Mouse (Mus musculus) heart, embryonic 13.5 days (tissue): ENCODE data around the gene Vcp. TPM values are rescaled to one million over a fixed set of nuclear protein-coding genes. Genes with fewer than 3 reads are reported as not detected.

ENCODE experiments used
- ATAC-seq: fragments of 200-750 bp; cut with Nextera tagmentation; 2 replicates; pipeline ENCODE4 v1.8.0; 2017; ENCODE audit warnings: moderate TSS enrichment; ENCODE audit not compliant: insufficient number of reproducible peaks, low FRiP score, low TSS enrichment; ENCODE audit errors: extremely low read depth
- H3K27ac ChIP-seq: fragments of 300-500 bp; sonication (generic); replicated peaks from 2 replicates; pipeline ENCODE4 v1.5.1; 2015; ENCODE audit warnings: moderate library complexity, mild to moderate bottlenecking, inconsistent platforms
- H3K27me3 ChIP-seq: fragments of 300-500 bp; sonication (generic); replicated peaks from 2 replicates; pipeline ENCODE4 v1.6.1; 2015; ENCODE audit warnings: mild to moderate bottlenecking, inconsistent platforms
- H3K36me3 ChIP-seq: fragments of 300-500 bp; sonication (generic); 2 replicates; pipeline ENCODE4 v1.6.1; 2015; ENCODE audit warnings: mild to moderate bottlenecking, inconsistent platforms
- H3K4me1 ChIP-seq: fragments of 300-500 bp; sonication (generic); 2 replicates; pipeline ENCODE4 v1.6.1; 2015; ENCODE audit warnings: inconsistent platforms
- H3K4me2 ChIP-seq: fragments of 300-500 bp; sonication (generic); 2 replicates; pipeline ENCODE4 v1.6.1; 2015; ENCODE audit warnings: inconsistent platforms, mild to moderate bottlenecking, moderate library complexity
- H3K4me3 ChIP-seq: fragments of 300-500 bp; sonication (generic); 2 replicates; pipeline ENCODE4 v1.5.1; 2015; ENCODE audit warnings: moderate library complexity, mild to moderate bottlenecking, inconsistent platforms
- H3K9ac ChIP-seq: fragments of 300-500 bp; sonication (generic); 2 replicates; pipeline ENCODE4 v1.6.1; 2015; ENCODE audit warnings: inconsistent platforms, mild to moderate bottlenecking, moderate library complexity
- H3K9me3 ChIP-seq: fragments of 300-500 bp; sonication (generic); 2 replicates; pipeline ENCODE4 v1.6.1; 2016; ENCODE audit warnings: inconsistent platforms
- WGBS: fragments of 180-500 bp; shearing (Covaris S2); methylation state at CpG from one replicate; pipeline ENCODE4 v1.1.7; 2015; ENCODE audit warnings: mixed read lengths; 5-methylcytosine and 5-hydroxymethylcytosine counted together
- polyA plus RNA-seq: library from polyadenylated mRNA; unstranded; fragments of >200 nt; fragmentation: Nextera tagmentation; extraction: Ambion mirVana; gene quantifications from 2 replicates; pipeline ENCODE4 v1.2.1, GENCODE M21; 2015

Gene Vcp
- polyA plus RNA-seq, 1 experiment from 2014 or later = 459 TPM

DNA sequence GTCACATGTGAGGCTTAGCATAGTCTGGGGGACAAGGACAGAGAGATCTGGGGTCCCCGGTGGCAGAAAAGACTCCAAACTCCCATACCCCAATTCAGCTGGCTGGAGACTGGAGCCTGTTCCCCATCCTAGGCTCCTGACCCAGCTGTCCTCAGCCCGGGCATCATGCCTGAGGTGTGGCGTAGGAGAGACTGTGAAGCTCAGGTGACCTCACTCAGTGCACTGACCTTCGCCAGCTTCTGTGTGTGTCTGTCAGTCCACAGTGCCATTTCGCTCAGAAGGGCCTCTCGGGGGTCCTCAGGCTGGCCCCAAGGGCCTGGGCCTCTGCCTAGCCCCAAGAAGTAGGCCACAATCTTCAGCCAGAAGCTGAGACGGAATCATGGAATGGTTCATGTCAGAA is 47.7 kb downstream of the Vcp start:
- Histone ChIP-seq H3K27ac (peak overlapping the region; percentile 98), H3K9ac (peak overlapping the region; percentile 97), H3K4me3 (no peak overlapping the region), H3K36me3 (peaks cover 28% of the 10 kb centered on the region), H3K9me3 (no peaks in the 10 kb centered on the region), H3K4me1 (peaks cover 55% of the 10 kb centered on the region), H3K4me2 (peak overlapping the region; percentile 96), H3K27me3 (peaks cover 8% of the 10 kb centered on the region)
- no peak for ATAC-seq
- 68% methylated on average over 7 of the region's 7 CpGs for WGBS

DNA sequence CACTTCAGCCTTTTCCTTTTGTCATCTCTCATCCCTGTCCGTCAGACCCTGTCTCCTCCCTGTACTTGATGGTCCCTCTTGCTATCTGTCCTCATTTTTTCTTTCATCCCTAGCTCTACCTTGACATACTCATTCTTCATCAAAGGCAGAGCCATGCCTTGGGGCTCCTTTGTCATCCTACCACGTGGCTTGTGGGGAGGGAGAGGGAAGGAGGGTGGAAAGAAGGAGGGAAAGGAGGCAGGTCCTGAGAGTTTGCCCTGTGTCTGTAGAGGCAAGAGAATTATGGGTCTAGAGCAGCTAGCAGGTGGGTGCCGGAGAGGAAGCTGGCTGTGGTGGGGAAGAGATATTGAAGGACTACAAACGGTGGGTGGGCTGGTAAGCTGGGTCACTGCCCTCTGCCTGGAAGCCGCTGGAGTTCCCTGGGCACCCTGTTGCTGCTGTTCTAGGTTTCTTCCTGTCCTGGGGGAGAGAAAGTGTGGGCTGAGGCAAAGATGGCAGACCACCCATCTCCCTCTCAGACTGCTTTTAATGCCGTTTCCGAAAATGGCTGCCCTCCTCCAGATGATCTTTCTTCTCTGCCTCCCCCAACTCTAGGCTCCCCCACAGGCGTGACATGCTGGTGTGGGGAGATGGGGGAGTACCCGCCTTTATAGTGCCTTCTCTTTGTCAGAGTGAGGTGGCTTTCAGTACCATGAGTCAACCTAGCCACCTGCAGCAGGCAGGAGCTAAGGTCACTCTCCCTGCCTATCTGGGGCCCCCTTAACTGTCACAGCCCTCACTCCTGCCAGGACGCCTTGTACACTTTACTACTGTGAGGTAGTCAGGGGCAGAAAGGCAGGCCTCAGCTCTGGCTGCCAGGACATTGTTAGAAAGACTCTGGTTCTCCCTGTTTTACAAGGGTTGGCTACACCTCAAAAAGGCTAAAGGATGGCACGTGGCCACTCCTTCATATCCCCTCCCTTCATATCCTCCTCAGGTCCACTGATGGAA is 48.8 kb downstream of the Vcp start:
- no peak for ATAC-seq
- Histone ChIP-seq H3K27ac (peak overlapping the region; percentile 98), H3K9me3 (no peaks in the 10 kb centered on the region), H3K27me3 (peaks cover 19% of the 10 kb centered on the region), H3K36me3 (peaks cover 17% of the 10 kb centered on the region), H3K4me1 (peaks cover 55% of the 10 kb centered on the region), H3K4me3 (peak overlapping the region; percentile 74), H3K4me2 (peak overlapping the region; percentile 96), H3K9ac (peak overlapping the region; percentile 97)
- WGBS = 65% methylated on average over 11 of the region's 11 CpGs

DNA sequence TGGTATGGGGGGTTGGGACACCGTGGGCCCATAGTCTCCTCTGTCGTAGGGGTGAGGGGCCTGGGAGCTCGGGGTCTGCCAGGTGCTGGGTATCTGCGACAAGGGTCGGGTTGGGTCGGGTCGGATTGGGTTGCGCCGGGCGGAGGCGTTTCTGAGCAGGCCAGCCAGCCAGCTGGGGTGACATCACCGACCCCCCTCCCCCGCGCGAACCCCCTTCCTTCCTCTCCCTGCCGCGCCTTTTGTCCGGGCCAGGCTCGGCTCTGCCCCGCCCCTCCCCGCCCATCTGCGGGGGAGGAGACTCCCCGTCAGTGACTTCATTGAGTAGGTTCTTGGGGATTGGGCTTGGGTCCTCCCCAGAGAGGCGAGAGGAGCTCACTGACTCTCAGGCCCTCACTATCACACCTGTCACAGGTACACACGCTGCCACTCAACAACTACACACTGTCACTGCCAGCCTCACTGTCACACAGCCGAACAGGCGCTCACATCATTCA is 50.2 kb downstream of the Vcp start:
- under 1% methylated on average over 16 of the region's 27 CpGs for WGBS
- H3K9ac ChIP-seq = peak overlapping the region; percentile 97
- H3K4me2 ChIP-seq = peak overlapping the region; percentile 96
- peak; percentile 56 for ATAC-seq
- H3K36me3 ChIP-seq = peaks cover 6% of the 10 kb centered on the region
- peaks cover 55% of the 10 kb centered on the region for H3K4me1 ChIP-seq
- no peaks in the 10 kb centered on the region for H3K9me3 ChIP-seq
- peaks cover 21% of the 10 kb centered on the region for H3K27me3 ChIP-seq
- peak overlapping the region; percentile 98 for H3K27ac ChIP-seq
- peak overlapping the region; percentile 74 for H3K4me3 ChIP-seq

DNA sequence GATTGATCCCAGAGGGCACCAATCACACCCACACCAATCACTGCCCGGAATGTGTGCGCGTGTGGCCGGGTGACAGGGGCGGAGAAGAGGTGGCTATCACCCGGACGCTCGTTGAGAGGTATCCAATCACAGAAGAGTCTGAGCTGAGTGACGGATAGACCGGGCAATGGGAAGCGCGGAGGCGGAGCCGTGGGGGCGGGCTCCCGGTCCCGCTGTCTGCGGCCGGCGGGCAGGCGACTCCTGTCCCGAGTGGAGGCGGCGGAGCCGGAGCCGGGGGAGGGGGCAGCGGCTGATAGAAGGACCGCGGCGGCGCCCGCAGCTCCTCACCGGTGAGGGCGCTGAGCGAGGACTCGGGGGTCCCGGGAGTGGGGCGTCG is 50.6 kb downstream of the Vcp start, which contains the start of gene Dnajb5:
Dnajb5 (plus strand) TSS at position 139 of the 376 bp plus-strand sequence.
- H3K4me3 ChIP-seq = peak within 1 kb of the TSS; percentile 74
- H3K36me3 ChIP-seq = peaks cover 3% of the 10 kb centered on the region; the same call in 1 of the 2 replicates
- H3K9ac ChIP-seq = peak within 1 kb of the TSS; percentile 97
- peak within 1 kb of the TSS; percentile 96 for H3K4me2 ChIP-seq
- H3K27ac ChIP-seq = peak within 1 kb of the TSS; percentile 98
- WGBS = under 1% methylated on average over 34 of the region's 39 CpGs
- H3K9me3 ChIP-seq = no peaks in the 10 kb centered on the region
- H3K4me1 ChIP-seq = peaks cover 52% of the 10 kb centered on the region
- ATAC-seq = peak; percentile 85
- peaks cover 22% of the 10 kb centered on the region for H3K27me3 ChIP-seq

DNA sequence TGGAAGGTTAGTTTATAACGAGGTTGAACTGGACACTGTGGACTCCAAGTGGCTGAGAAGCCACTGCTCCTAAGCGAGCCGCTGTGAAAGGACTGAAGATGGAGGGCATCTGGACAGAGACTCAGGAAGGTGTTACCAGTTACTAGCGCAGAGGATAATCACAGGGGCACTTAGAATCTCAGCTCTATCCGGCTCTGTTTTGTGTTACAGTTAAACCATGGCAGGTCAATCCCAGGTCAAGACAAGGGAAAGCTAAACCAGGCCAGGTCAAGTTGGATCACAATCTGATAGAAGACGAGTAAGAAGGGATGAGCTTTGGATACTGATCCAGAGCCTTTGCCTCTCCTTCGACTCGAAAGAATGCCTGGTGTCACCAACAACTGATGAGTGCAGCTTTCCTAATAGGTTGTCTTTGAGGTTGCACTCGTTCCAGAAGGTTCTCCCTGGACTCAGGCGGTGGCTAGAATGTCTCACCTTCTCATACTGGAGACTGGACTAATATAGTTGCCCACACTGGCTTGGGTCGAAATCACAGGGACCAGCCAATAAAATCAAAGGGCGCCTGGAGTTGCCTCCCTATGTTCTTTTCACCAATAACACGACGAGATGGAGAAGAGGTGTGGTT is 51.1 kb downstream of the Vcp start:
- Histone ChIP-seq H3K27ac (0 out of 2 replicates have a peak overlapping the region, but pooled peaks have one; percentile 2), H3K27me3 (peaks cover 27% of the 10 kb centered on the region), H3K9ac (peak overlapping the region; percentile 50; the same call in 1 of the 2 replicates), H3K4me2 (peak overlapping the region; percentile 96), H3K4me1 (peaks cover 48% of the 10 kb centered on the region), H3K9me3 (no peaks in the 10 kb centered on the region), H3K36me3 (peaks cover 3% of the 10 kb centered on the region; the same call in 1 of the 2 replicates), H3K4me3 (peak overlapping the region; percentile 74)
- WGBS = 7% methylated on average over 14 of the region's 14 CpGs
- no peak for ATAC-seq

DNA sequence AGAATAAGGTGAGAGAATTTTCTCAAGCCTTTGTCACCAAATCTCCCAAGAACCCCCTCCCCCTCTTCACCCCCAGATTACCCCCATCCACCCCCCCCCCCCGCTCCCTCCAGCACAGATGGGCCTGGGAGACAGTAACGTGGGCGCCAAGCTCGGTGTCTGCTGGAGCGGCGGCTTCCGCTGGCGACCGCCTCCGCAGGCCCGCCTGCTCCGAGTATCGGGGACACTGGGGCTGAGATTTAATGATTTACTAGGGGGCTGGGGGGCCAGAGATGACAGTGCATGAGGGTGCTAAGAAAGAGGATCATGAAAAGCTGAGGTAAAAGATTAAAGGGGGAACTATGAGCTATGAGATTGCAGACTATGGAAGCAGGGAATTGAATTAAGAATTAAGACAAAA is 51.8 kb downstream of the Vcp start:
- Histone ChIP-seq H3K9ac (no peak overlapping the region), H3K4me3 (no peak overlapping the region), H3K4me1 (peaks cover 43% of the 10 kb centered on the region), H3K4me2 (peak overlapping the region; percentile 96; the same call in 1 of the 2 replicates), H3K36me3 (peaks cover 3% of the 10 kb centered on the region; the same call in 1 of the 2 replicates), H3K27ac (no peak overlapping the region), H3K27me3 (peaks cover 32% of the 10 kb centered on the region), H3K9me3 (no peaks in the 10 kb centered on the region)
- WGBS = 40% methylated on average over 13 of the region's 13 CpGs
- ATAC-seq = no peak

DNA sequence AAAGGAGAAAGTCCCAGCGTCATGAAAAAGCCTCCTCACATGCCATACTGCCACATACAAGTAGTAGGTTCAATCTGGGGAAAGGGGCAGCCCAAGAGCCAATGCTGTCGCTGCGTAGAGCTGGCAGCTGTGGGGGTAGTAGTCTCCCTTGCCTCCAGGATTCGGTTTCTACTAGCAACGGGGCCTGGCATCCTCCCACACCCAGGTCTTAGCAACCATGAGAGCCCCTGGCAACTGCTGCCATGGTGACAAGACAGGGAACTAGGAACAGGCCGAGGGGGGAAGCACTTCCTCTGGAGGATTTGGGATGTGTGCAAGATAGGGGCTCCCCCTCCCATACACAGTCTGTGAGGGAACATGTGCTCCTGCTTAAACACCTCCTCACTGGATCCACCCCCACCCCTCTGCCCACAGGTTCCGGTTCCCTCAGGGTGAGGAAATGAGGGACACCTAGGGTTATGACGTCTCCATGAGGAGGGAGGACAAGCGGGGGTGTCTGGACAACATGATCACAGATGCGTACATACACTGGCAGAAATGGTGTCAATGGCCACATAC is 53.5 kb downstream of the Vcp start:
- Histone ChIP-seq H3K36me3 (no peaks in the 10 kb centered on the region), H3K4me3 (no peak overlapping the region), H3K4me1 (peaks cover 25% of the 10 kb centered on the region), H3K27me3 (peaks cover 45% of the 10 kb centered on the region), H3K9me3 (no peaks in the 10 kb centered on the region), H3K9ac (no peak overlapping the region), H3K4me2 (no peak overlapping the region), H3K27ac (no peak overlapping the region)
- ATAC-seq = no peak
- 59% methylated on average over 10 of the region's 10 CpGs for WGBS

DNA sequence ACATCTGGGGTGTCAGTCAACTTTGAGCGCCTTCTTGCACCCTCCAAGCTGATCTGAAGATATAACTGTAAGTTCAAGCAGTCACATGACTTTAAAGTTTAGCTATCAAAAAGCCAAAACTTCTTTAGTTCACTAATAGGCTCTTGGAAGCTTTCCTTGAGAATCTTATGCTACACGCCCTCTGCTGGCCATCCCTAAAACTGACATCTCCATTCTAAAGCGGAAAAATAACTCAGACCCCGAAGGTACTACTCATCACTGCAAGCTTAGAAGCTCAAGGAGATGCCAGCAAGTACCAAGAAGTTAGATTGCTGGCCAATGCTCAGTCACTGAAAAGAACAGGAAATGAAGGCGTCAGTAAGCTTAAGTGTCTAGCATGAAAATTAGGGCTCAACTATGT is 54.4 kb downstream of the Vcp start:
- no peak overlapping the region for H3K4me3 ChIP-seq

DNA sequence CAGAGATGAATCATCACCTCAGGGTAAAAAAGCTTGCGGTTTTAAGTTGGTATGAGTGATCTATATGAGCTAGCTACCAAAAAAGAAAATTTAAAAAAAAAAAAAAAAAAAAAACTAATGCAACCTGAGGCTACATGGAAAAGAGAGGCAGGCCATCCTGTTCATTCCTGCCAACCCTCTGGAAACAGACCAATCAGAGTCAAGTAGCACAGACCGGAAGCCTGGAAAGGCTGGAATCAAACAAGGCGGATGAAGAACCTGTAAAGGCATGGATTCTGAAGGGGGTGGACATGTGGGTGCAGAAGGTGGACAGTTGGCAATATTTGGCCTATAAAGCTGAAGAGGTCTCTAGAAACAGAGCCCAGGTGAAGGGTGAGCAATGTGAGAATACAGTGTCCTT is 54.9 kb downstream of the Vcp start:
- no peak overlapping the region for H3K4me2 ChIP-seq
- peaks cover 12% of the 10 kb centered on the region for H3K4me1 ChIP-seq
- 80% methylated on average over 3 of the region's 3 CpGs for WGBS
- H3K9ac ChIP-seq = no peak overlapping the region
- H3K27me3 ChIP-seq = peaks cover 59% of the 10 kb centered on the region
- H3K4me3 ChIP-seq = no peak overlapping the region
- no peak overlapping the region for H3K27ac ChIP-seq
- H3K9me3 ChIP-seq = no peaks in the 10 kb centered on the region
- H3K36me3 ChIP-seq = no peaks in the 10 kb centered on the region
- no peak for ATAC-seq

More for the DNA sequence above, 54.4 kb downstream of the Vcp start:
- Histone ChIP-seq H3K36me3 (no peaks in the 10 kb centered on the region), H3K4me1 (peaks cover 17% of the 10 kb centered on the region), H3K9ac (no peak overlapping the region), H3K27ac (no peak overlapping the region), H3K9me3 (no peaks in the 10 kb centered on the region), H3K27me3 (peaks cover 53% of the 10 kb centered on the region), H3K4me2 (no peak overlapping the region)
- ATAC-seq = no peak
- 4% methylated on average over 5 of the region's 5 CpGs for WGBS

DNA sequence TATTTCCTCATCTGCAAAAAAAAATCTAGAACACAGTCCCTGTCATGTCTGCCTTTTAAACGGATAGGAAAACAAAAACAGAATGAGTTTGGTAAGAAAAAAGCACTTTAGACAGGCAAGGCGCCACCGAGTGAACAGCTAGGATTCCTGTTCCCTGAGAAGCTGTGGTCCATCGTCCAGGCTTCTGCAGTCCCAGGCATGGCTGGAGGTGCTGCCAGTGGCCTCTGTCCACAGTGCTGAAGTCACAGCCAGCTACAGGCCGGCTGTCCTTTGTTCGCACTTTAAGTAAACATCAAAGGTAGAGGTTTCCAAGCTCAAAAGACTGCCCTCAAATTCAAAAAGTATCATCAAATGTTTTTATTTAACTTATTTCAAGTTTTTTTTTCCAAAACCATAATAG is 55.3 kb downstream of the Vcp start:
- peaks cover 9% of the 10 kb centered on the region for H3K4me1 ChIP-seq
- 4% methylated on average over 6 of the region's 6 CpGs for WGBS
- no peaks in the 10 kb centered on the region for H3K36me3 ChIP-seq

DNA sequence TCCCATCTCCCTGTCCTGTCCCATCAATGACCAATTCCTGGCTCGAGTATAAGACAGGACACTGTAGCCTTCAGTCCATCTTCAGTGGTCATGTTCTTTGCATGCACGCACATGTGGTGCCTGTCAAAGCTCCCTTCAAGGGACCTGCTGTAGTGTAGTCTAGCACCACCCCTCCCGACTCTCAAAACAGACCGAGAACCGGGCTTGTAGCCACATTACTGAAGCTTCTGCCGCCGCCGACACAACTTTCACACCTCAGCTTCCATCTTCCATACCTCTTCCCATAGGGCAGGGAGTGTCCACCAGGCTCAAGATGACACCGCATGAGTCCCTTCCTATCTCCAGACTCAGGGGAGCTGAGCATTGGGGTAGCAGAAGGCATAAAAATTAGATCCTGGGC is 56.1 kb downstream of the Vcp start:
- Histone ChIP-seq H3K36me3 (no peaks in the 10 kb centered on the region), H3K4me3 (no peak overlapping the region), H3K9ac (no peak overlapping the region), H3K4me2 (no peak overlapping the region), H3K27ac (no peak overlapping the region), H3K27me3 (peaks cover 71% of the 10 kb centered on the region), H3K9me3 (no peaks in the 10 kb centered on the region), H3K4me1 (peaks cover 7% of the 10 kb centered on the region)
- WGBS = 74% methylated on average over 9 of the region's 9 CpGs
- ATAC-seq = no peak

More for the DNA sequence above, 55.3 kb downstream of the Vcp start:
- Histone ChIP-seq H3K27ac (no peak overlapping the region), H3K9ac (no peak overlapping the region), H3K9me3 (no peaks in the 10 kb centered on the region), H3K27me3 (peaks cover 63% of the 10 kb centered on the region), H3K4me3 (no peak overlapping the region), H3K4me2 (no peak overlapping the region)
- ATAC-seq = no peak
